Mouse (Mus musculus) heart, adult 2 months (tissue): ENCODE data around the gene Tmem144.

Source experiments
- CTCF ChIP-seq: fragments of 200-600 bp; IDR thresholded peaks from 2 replicates; pipeline ENCODE4 v1.8.1; 2022; ENCODE audit warnings: antibody characterized with exemption, mild to moderate bottlenecking, moderate library complexity
- EP300 ChIP-seq: fragments of 200-500 bp; IDR thresholded peaks from 2 replicates; pipeline ENCODE4 v1.6.1; 2011; ENCODE audit warnings: low read depth, low read length, control low read depth; ENCODE audit not compliant: insufficient read depth
- POLR2A ChIP-seq: fragments of 200-500 bp; IDR thresholded peaks from 2 replicates; pipeline ENCODE4 v1.6.1; 2011; ENCODE audit warnings: mild to moderate bottlenecking, low read depth, low read length, control low read depth; ENCODE audit not compliant: insufficient read depth

GRCm38 (mm10) chr3:79887161-79887855, 34.7 kb upstream of the Tmem144 start:
- TF ChIP-seq CTCF: no peak
- TF ChIP-seq POLR2A: no peak
- no peak for TF ChIP-seq EP300
